Mouse (Mus musculus): ENCODE measurements around the gene Ssx2ip. TPM values are rescaled to one million over a fixed set of nuclear protein-coding genes. Genes with fewer than 3 reads are reported as not detected.

Gene Ssx2ip
- polyA plus RNA-seq (2015; fragmentation: Nextera tagmentation; extraction: Ambion mirVana), result 13.5 and 14.6 TPM in 2 replicates

GRCm38 (mm10) chr3:146404311-146405201, at the start of gene Ssx2ip:
Gene Ssx2ip, plus strand, starts transcription at chr3:146404642.

GRCm38 (mm10) chr3:146449745-146450250, 45.4 kb downstream of the Ssx2ip start, which contains the start of gene Ctbs:
Gene Ctbs, plus strand, starts transcription at chr3:146449795.

Small RNAs within 50 kb of the gene (microRNA-seq; reads per million reads assigned to microRNA genes)
- gene Gm22901, result 0 reads per million in 2 experiments

Other genes starting within 250 kb of the Ssx2ip start
- 0.45 and 0.77 TPM in 2 replicates for gene Lpar3, start 183.7 kb upstream of the Ssx2ip start, polyA plus RNA-seq (2015; fragmentation: Nextera tagmentation; extraction: Ambion mirVana)
- 8.8 and 9.6 TPM in 2 replicates for gene Ctbs, start 45.2 kb downstream of the Ssx2ip start, polyA plus RNA-seq (2015; fragmentation: Nextera tagmentation; extraction: Ambion mirVana)
- gene Spata1, start 95.1 kb downstream of the Ssx2ip start, polyA plus RNA-seq (2015; fragmentation: Nextera tagmentation; extraction: Ambion mirVana), result 2.3 and 3.5 TPM in 2 replicates
- gene Gng5, start 95.2 kb downstream of the Ssx2ip start, polyA plus RNA-seq (2015; fragmentation: Nextera tagmentation; extraction: Ambion mirVana), result 904 and 989 TPM in 2 replicates
- gene Rpf1, start 116.8 kb downstream of the Ssx2ip start, polyA plus RNA-seq (2015; fragmentation: Nextera tagmentation; extraction: Ambion mirVana), result 27.6 and 29.6 TPM in 2 replicates
- gene Uox, start 165.8 kb downstream of the Ssx2ip start, polyA plus RNA-seq (2015; fragmentation: Nextera tagmentation; extraction: Ambion mirVana), result 0.12 TPM in 1 of 2 replicates, not detected in the other
- not detected in 2 replicates for gene Dnase2b, start 211.0 kb downstream of the Ssx2ip start, polyA plus RNA-seq (2015; fragmentation: Nextera tagmentation; extraction: Ambion mirVana)
- not detected in 2 replicates for gene 4930503B20Rik, start 246.7 kb downstream of the Ssx2ip start, polyA plus RNA-seq (2015; fragmentation: Nextera tagmentation; extraction: Ambion mirVana)

All from skeletal muscle tissue, postnatal 0 days (tissue).